Mouse (Mus musculus) ES-Bruce4 (cell line): ENCODE data around the gene Hnrnpul1.

Experiments
- CTCF ChIP-seq: IDR thresholded peaks from one replicate; pipeline ENCODE4 v1.8.1; 2011; ENCODE audit warnings: low read depth, low read length
- EP300 ChIP-seq: IDR thresholded peaks from 2 replicates; pipeline ENCODE4 v1.6.1; 2011; ENCODE audit warnings: low read depth, low read length; ENCODE audit not compliant: insufficient read depth
- POLR2A ChIP-seq: IDR thresholded peaks from one replicate; pipeline ENCODE4 v1.8.1; 2011; ENCODE audit warnings: low read length; ENCODE audit not compliant: insufficient read depth

GRCm38 (mm10) chr7:25793679-25794078 is 39.1 kb upstream of the Hnrnpul1 start:
- TF ChIP-seq EP300 (no peak), CTCF (peak; percentile 65), POLR2A (no peak)
